Mouse (Mus musculus) hindbrain, embryonic 12.5 days (tissue): Measurements from ENCODE around the gene C330007P06Rik. TPM values are rescaled to one million over a fixed set of nuclear protein-coding genes. Genes with fewer than 3 reads are reported as not detected.

Experiments used
- ATAC-seq: fragments of 200-750 bp; cut with Nextera tagmentation; 2 replicates; pipeline ENCODE4 v1.8.0; 2017; ENCODE audit warnings: moderate TSS enrichment; ENCODE audit not compliant: low FRiP score
- H3K27ac ChIP-seq: fragments of 300-500 bp; sonication (generic); 2 replicates; pipeline ENCODE4 v1.5.1; 2016; ENCODE audit warnings: mild to moderate bottlenecking
- H3K27me3 ChIP-seq: fragments of 300-500 bp; sonication (generic); 2 replicates; pipeline ENCODE4 v1.6.1; 2016; ENCODE audit warnings: mild to moderate bottlenecking
- H3K36me3 ChIP-seq: fragments of 300-500 bp; sonication (generic); 2 replicates; pipeline ENCODE4 v1.6.1; 2016; ENCODE audit warnings: mild to moderate bottlenecking
- H3K4me1 ChIP-seq: fragments of 300-500 bp; sonication (generic); 2 replicates; pipeline ENCODE4 v1.6.1; 2016
- H3K4me2 ChIP-seq: fragments of 300-500 bp; sonication (generic); replicated peaks from 2 replicates; pipeline ENCODE4 v1.6.1; 2016; ENCODE audit warnings: mild to moderate bottlenecking
- H3K4me3 ChIP-seq: fragments of 300-500 bp; sonication (generic); 2 replicates; pipeline ENCODE4 v1.5.1; 2016; ENCODE audit warnings: mild to moderate bottlenecking
- H3K9ac ChIP-seq: fragments of 300-500 bp; sonication (generic); 2 replicates; pipeline ENCODE4 v1.6.1; 2016; ENCODE audit warnings: mild to moderate bottlenecking, moderate library complexity
- H3K9me3 ChIP-seq: fragments of 300-500 bp; sonication (generic); replicated peaks from 2 replicates; pipeline ENCODE4 v1.6.1; 2016; ENCODE audit warnings: mild to moderate bottlenecking
- WGBS: fragments of 180-500 bp; shearing (Covaris S2); methylation state at CpG from one replicate; pipeline ENCODE4 v1.1.7; 2016; 5-methylcytosine and 5-hydroxymethylcytosine counted together
- polyA plus RNA-seq: library from polyadenylated mRNA; unstranded; fragments of >200 nt; fragmentation: Nextera tagmentation; extraction: Ambion mirVana; gene quantifications from 2 replicates; pipeline ENCODE4 v1.2.1, GENCODE M21; 2016

C330007P06Rik gene
- polyA plus RNA-seq, 1 experiment from 2014 or later: 30.5 TPM

GRCm38 (mm10) chrX:36830271-36830670 lies 43.6 kb downstream of the C330007P06Rik start:
- H3K27me3 ChIP-seq: no peaks in the 10 kb centered on the region
- no peak overlapping the region for H3K4me3 ChIP-seq
- H3K36me3 ChIP-seq: no peaks in the 10 kb centered on the region
- H3K4me1 ChIP-seq: no peaks in the 10 kb centered on the region
- ATAC-seq: no peak
- H3K4me2 ChIP-seq: no peak overlapping the region
- H3K9ac ChIP-seq: no peak overlapping the region
- no peaks in the 10 kb centered on the region for H3K9me3 ChIP-seq
- 34% methylated on average over 5 of the region's 5 CpGs for WGBS
- no peak overlapping the region for H3K27ac ChIP-seq

- Histone ChIP-seq H3K4me2 (no peak overlapping the region), H3K27me3 (no peaks in the 10 kb centered on the region), H3K36me3 (no peaks in the 10 kb centered on the region), H3K4me3 (no peak overlapping the region), H3K4me1 (no peaks in the 10 kb centered on the region), H3K27ac (no peak overlapping the region), H3K9ac (no peak overlapping the region), H3K9me3 (no peaks in the 10 kb centered on the region)
- no peak for ATAC-seq
- WGBS: 89% methylated on average over 4 of the region's 5 CpGs
These were observed 47.0 kb downstream of the C330007P06Rik start for GRCm38 (mm10) chrX:36826873-36827272.

GRCm38 (mm10) chrX:36825032-36825431 lies 48.9 kb downstream of the C330007P06Rik start:
- Histone ChIP-seq H3K27me3 (no peaks in the 10 kb centered on the region), H3K36me3 (no peaks in the 10 kb centered on the region), H3K4me2 (no peak overlapping the region), H3K4me3 (no peak overlapping the region), H3K9me3 (no peaks in the 10 kb centered on the region), H3K4me1 (no peaks in the 10 kb centered on the region), H3K27ac (no peak overlapping the region), H3K9ac (no peak overlapping the region)
- ATAC-seq: no peak
- 56% methylated on average over 2 of the region's 2 CpGs for WGBS

GRCm38 (mm10) chrX:36823932-36824711 lies 49.8 kb downstream of the C330007P06Rik start:
- Histone ChIP-seq H3K27me3 (no peaks in the 10 kb centered on the region), H3K4me2 (no peak overlapping the region), H3K9me3 (no peaks in the 10 kb centered on the region), H3K4me3 (no peak overlapping the region), H3K4me1 (no peaks in the 10 kb centered on the region; the same call in 1 of the 2 replicates), H3K9ac (no peak overlapping the region), H3K27ac (no peak overlapping the region), H3K36me3 (no peaks in the 10 kb centered on the region)
- 86% methylated on average over 10 of the region's 10 CpGs for WGBS
- ATAC-seq: no peak

DNA sequence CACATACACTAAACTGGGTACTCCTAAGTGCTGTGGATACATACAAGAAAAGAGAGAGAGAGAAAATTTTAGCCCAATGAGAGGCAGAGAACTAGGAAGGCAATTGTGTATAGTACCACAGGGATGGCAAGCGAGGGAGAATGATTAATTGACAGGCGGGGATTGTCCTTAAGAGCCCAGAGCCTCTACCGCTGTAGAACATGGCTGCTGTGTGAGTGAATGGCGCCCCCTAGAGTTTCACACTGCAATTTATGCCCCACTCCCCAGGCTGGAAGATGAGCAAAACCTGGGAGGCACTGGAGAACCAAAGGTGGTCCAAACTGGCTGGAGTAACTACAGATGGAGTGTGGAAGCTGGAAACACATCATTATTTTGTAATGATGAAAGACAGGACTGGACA lies 53.7 kb downstream of the C330007P06Rik start:
- H3K4me2 ChIP-seq: no peak overlapping the region
- H3K27ac ChIP-seq: no peak overlapping the region
- ATAC-seq: peak; percentile 46
- peaks cover 3% of the 10 kb centered on the region; the same call in 1 of the 2 replicates for H3K4me1 ChIP-seq
- H3K36me3 ChIP-seq: no peaks in the 10 kb centered on the region
- no peaks in the 10 kb centered on the region for H3K27me3 ChIP-seq
- H3K9ac ChIP-seq: no peak overlapping the region
- H3K9me3 ChIP-seq: no peaks in the 10 kb centered on the region
- 14% methylated on average over 4 of the region's 4 CpGs for WGBS
- H3K4me3 ChIP-seq: no peak overlapping the region

GRCm38 (mm10) chrX:36819575-36819974 lies 54.3 kb downstream of the C330007P06Rik start:
- ATAC-seq: no peak
- Histone ChIP-seq H3K4me2 (no peak overlapping the region), H3K27ac (no peak overlapping the region), H3K27me3 (no peaks in the 10 kb centered on the region), H3K9ac (no peak overlapping the region), H3K9me3 (no peaks in the 10 kb centered on the region), H3K4me1 (peaks cover 3% of the 10 kb centered on the region; the same call in 1 of the 2 replicates), H3K36me3 (no peaks in the 10 kb centered on the region), H3K4me3 (no peak overlapping the region)
- 67% methylated on average over 4 of the region's 4 CpGs for WGBS

DNA sequence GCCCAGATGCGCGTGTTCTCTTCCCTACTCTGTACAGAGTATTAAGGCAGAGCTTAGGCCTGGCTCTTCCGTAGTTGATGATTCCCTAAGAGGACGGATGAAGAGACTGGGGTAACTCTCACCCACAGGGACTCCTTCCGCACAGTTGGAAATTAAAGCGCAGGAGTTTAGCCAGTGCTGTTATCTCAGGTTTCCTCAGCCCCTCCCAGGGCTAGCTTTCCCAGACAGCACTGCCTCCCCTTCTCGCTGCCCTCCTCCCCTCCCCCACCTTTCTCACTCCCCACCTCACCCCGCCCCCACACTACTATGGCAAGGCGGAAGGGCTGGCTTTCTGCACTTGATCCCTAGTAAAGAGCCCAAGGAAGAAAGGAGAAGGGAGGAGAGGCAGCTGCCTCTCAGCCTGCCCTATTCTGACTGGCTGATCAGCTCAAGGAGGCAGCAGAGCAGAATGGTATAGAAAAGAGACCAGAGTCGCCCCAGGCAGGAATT lies 56.9 kb downstream of the C330007P06Rik start:
- no peaks in the 10 kb centered on the region for H3K27me3 ChIP-seq
- peak overlapping the region; percentile 89 for H3K27ac ChIP-seq
- peak overlapping the region; percentile 49; the same call in 1 of the 2 replicates for H3K9ac ChIP-seq
- WGBS: 14% methylated on average over 10 of the region's 10 CpGs
- H3K4me1 ChIP-seq: peaks cover 3% of the 10 kb centered on the region; the same call in 1 of the 2 replicates
- no peaks in the 10 kb centered on the region for H3K9me3 ChIP-seq
- ATAC-seq: peak; percentile 89
- 0 out of 2 replicates have a peak overlapping the region, but pooled peaks have one; percentile 7 for H3K4me3 ChIP-seq
- H3K4me2 ChIP-seq: peak overlapping the region; percentile 42
- H3K36me3 ChIP-seq: no peaks in the 10 kb centered on the region

DNA sequence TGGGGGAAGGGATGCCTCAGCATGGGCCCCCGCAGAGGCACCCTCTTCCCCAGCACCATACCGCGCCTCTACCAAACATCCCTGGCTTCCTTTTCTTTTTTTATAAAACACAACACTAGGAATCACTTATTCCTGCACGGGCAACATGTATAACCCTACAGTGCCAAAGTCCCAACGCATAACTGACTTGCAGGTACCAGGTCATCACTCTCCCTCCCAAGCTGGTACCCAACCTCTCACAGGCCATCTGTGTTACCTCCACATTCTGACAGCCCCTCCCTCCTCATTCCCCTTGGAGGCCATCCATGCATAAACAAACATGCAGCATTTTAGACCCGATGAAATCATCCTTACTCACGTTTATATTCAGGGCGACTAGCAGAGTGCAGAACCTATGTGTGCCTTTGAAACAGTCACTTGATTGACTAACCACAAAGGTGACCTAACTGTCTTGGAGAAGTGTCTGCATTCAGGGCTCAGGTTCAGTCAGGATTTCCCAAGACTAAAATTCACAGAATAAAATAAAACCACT lies 57.5 kb downstream of the C330007P06Rik start:
- H3K36me3 ChIP-seq: no peaks in the 10 kb centered on the region
- no peak overlapping the region for H3K4me3 ChIP-seq
- no peaks in the 10 kb centered on the region for H3K27me3 ChIP-seq
- peak; percentile 44 for ATAC-seq
- H3K9me3 ChIP-seq: no peaks in the 10 kb centered on the region
- peak overlapping the region; percentile 42 for H3K4me2 ChIP-seq
- H3K4me1 ChIP-seq: peaks cover 3% of the 10 kb centered on the region; the same call in 1 of the 2 replicates
- WGBS: 30% methylated on average over 8 of the region's 8 CpGs
- no peak overlapping the region for H3K9ac ChIP-seq
- H3K27ac ChIP-seq: peak overlapping the region; percentile 89

DNA sequence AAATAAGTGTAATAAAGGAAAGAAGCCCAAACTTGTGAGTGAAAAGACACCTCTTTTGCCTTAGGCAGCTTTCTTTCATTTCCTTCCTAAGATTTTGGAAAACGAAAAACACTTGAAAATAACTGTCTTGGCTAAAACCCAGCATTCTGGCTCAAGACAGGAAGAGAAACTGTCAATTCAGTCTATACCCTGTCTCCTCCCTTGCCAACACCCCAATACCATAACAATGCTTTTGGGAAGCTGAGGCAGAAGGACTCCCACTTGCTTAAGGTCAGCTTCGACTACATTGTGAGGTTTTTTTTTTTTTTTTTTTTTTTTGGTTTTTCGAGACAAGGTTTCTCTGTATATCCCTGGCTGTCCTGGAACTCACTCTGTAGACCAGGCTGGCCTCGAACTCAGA lies 58.5 kb downstream of the C330007P06Rik start:
- no peaks in the 10 kb centered on the region for H3K9me3 ChIP-seq
- WGBS: 83% methylated on average over 3 of the region's 4 CpGs
- H3K27ac ChIP-seq: no peak overlapping the region
- no peak for ATAC-seq
- H3K4me3 ChIP-seq: no peak overlapping the region
- no peaks in the 10 kb centered on the region for H3K27me3 ChIP-seq
- no peak overlapping the region for H3K4me2 ChIP-seq
- H3K4me1 ChIP-seq: peaks cover 3% of the 10 kb centered on the region; the same call in 1 of the 2 replicates
- H3K36me3 ChIP-seq: no peaks in the 10 kb centered on the region
- H3K9ac ChIP-seq: no peak overlapping the region

GRCm38 (mm10) chrX:36815022-36815421 lies 58.9 kb downstream of the C330007P06Rik start:
- ATAC-seq: no peak
- Histone ChIP-seq H3K27ac (no peak overlapping the region), H3K9ac (no peak overlapping the region), H3K4me1 (peaks cover 3% of the 10 kb centered on the region; the same call in 1 of the 2 replicates), H3K27me3 (no peaks in the 10 kb centered on the region), H3K36me3 (no peaks in the 10 kb centered on the region), H3K4me2 (no peak overlapping the region), H3K4me3 (no peak overlapping the region), H3K9me3 (no peaks in the 10 kb centered on the region)
- WGBS: 87% methylated on average over 4 of the region's 4 CpGs

DNA sequence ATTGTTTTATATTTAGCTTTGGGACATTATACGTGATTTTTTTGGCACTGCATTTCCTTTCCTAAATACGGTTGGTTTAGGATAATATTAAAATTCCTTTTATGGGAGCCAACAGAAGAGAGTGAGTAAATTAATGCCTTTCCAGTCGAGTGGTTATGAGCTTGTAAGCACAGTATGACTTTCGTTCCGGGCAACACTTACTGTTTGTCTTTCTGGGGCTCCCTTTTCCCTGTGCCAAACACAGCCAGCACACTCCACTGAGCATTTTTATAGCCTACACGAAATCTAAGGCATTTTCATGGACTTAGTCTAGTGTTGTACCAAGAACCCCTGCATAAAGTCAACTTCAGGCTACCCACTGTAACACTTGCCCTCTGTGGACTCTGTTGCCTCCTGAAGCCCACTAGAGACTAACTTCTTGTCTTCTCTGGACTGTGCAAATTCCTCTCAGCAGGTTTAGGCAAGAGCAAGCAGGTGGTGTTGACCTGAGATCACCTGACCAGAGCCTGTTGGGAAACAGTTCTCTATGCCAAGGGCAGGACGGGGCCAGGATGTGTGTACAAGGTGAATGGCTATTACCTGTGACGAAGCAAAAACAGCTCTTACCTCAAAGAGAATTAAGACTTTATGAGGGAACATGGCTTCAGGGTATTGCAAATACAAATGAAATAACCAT lies 59.6 kb downstream of the C330007P06Rik start:
- Histone ChIP-seq H3K4me1 (peaks cover 3% of the 10 kb centered on the region; the same call in 1 of the 2 replicates), H3K4me3 (no peak overlapping the region), H3K9me3 (no peaks in the 10 kb centered on the region), H3K4me2 (no peak overlapping the region), H3K27ac (no peak overlapping the region), H3K36me3 (no peaks in the 10 kb centered on the region), H3K27me3 (no peaks in the 10 kb centered on the region), H3K9ac (no peak overlapping the region)
- ATAC-seq: no peak
- WGBS: 78% methylated on average over 8 of the region's 8 CpGs

- Histone ChIP-seq H3K36me3 (no peaks in the 10 kb centered on the region), H3K4me3 (no peak overlapping the region), H3K27ac (no peak overlapping the region), H3K4me1 (0 out of 2 replicates have a peak, but pooled peaks cover 3% of the 10 kb centered on the region), H3K9ac (no peak overlapping the region), H3K4me2 (no peak overlapping the region), H3K9me3 (no peaks in the 10 kb centered on the region), H3K27me3 (no peaks in the 10 kb centered on the region)
- WGBS: 57% methylated on average over 5 of the region's 5 CpGs
- no peak for ATAC-seq
These were observed 62.5 kb downstream of the C330007P06Rik start for GRCm38 (mm10) chrX:36811377-36811776.
